In genomic region chr13:92693866-92694550, GRCm38 (mm10) we compare ENCODE assay signal across 16 mouse cellular contexts.
A peak's percentile ranks its signal among the peaks of the same experiment; 100 is the strongest.
DNase-seq lines count a peak whose midpoint lies in the region; ATAC-seq lines count a peak whose summit lies in the region.
"Had no signal": no experiment of that assay in that cellular context is flagged by ENCODE, and none has a peak within 500 bp of the region (broad histone marks: within the 10 kb centered on the region; RNA-seq: fewer than 3 reads in every experiment).

No protein-coding gene starts in this region.

- H3K9ac ChIP-seq in heart, embryonic 12.5 days = no peak overlapping the region
- no peak overlapping the region for H3K9ac ChIP-seq in intestine, embryonic 16.5 days (ENCODE audit: low read depth, low read length)
- H3K9ac ChIP-seq: neural tube, embryonic 12.5 days had no signal

- no peak overlapping the region for H3K4me3 ChIP-seq in heart, embryonic 12.5 days
- H3K4me3 ChIP-seq in megakaryocyte, embryonic 14.5 days (replicated peaks) = peak overlapping the region; percentile 68
- no peak overlapping the region for H3K4me3 ChIP-seq in intestine, embryonic 16.5 days (ENCODE audit: low read length)
- H3K4me3 ChIP-seq: neural tube, embryonic 12.5 days had no signal

- 49% methylated on average over 10 of the region's 10 CpGs for WGBS in heart, embryonic 12.5 days
- 49% methylated on average over 10 of the region's 10 CpGs for WGBS in intestine, embryonic 16.5 days

- no peaks in the 10 kb centered on the region for H3K27me3 ChIP-seq in heart, embryonic 12.5 days (replicated peaks)
- H3K27me3 ChIP-seq in megakaryocyte, embryonic 14.5 days (replicated peaks) = no peaks in the 10 kb centered on the region
- H3K27me3 ChIP-seq in intestine, embryonic 16.5 days (replicated peaks; ENCODE audit: control insufficient read depth, insufficient read depth, low read length) = no peaks in the 10 kb centered on the region
- H3K27me3 ChIP-seq: neural tube, embryonic 12.5 days had no signal

- no peak for ATAC-seq in heart, embryonic 12.5 days (ENCODE audit: insufficient number of reproducible peaks, low FRiP score)
- no peak for ATAC-seq in megakaryocyte, adult 5-6 weeks (ENCODE audit: poor library complexity, severe bottlenecking)
- ATAC-seq in intestine, embryonic 16.5 days = peak; percentile 58
- ATAC-seq: midbrain, embryonic 16.5 days had no signal

- DNase-seq in heart, postnatal 4 days = no peak
- DNase-seq in lung, postnatal 36 days = peak; percentile 37
- DNase-seq in adrenal gland, adult 18-20 months (ENCODE audit: low spot score in 2 of 2) = no peak
- DNase-seq in gastrocnemius, postnatal 10 days = no peak
- DNase-seq: adrenal gland, postnatal 36 days; cerebellum, adult 2 months; heart, postnatal 36 days; kidney, postnatal 4 days; right cerebral cortex, postnatal 25 days; thymus, adult 2 months had no signal

- H3K4me2 ChIP-seq in heart, embryonic 12.5 days = no peak overlapping the region
- no peak overlapping the region for H3K4me2 ChIP-seq in intestine, embryonic 16.5 days (ENCODE audit: low read depth, low read length)
- H3K4me2 ChIP-seq: neural tube, embryonic 12.5 days had no signal

- peak overlapping the region; percentile 26; the same call in 1 of the 2 replicates for H3K27ac ChIP-seq in heart, embryonic 12.5 days (ENCODE audit: poor library complexity, severe bottlenecking)
- H3K27ac ChIP-seq in intestine, embryonic 16.5 days (ENCODE audit: low read length) = no peak overlapping the region; the same call in 1 of the 2 replicates
- H3K27ac ChIP-seq: neural tube, embryonic 12.5 days had no signal

- peaks cover 5% of the 10 kb centered on the region; the same call in 1 of the 2 replicates for H3K36me3 ChIP-seq in heart, embryonic 12.5 days
- H3K36me3 ChIP-seq in megakaryocyte, embryonic 14.5 days (replicated peaks; ENCODE audit: low read length) = peaks cover 69% of the 10 kb centered on the region
- H3K36me3 ChIP-seq in intestine, embryonic 16.5 days (ENCODE audit: control insufficient read depth, insufficient read depth, low read length) = no peaks in the 10 kb centered on the region

- H3K9me3 ChIP-seq in heart, embryonic 12.5 days (replicated peaks) = no peaks in the 10 kb centered on the region
- no peaks in the 10 kb centered on the region for H3K9me3 ChIP-seq in megakaryocyte, embryonic 14.5 days
- H3K9me3 ChIP-seq in intestine, embryonic 16.5 days (ENCODE audit: control insufficient read depth, low read length) = no peaks in the 10 kb centered on the region
- H3K9me3 ChIP-seq: neural tube, embryonic 12.5 days had no signal

- peaks cover 11% of the 10 kb centered on the region for H3K4me1 ChIP-seq in heart, embryonic 12.5 days (replicated peaks)
- H3K4me1 ChIP-seq in megakaryocyte, embryonic 14.5 days = peaks cover 30% of the 10 kb centered on the region
- H3K4me1 ChIP-seq in intestine, embryonic 16.5 days (ENCODE audit: control insufficient read depth, insufficient read depth, low read length) = peaks cover 3% of the 10 kb centered on the region; the same call in 1 of the 2 replicates
- H3K4me1 ChIP-seq: neural tube, embryonic 12.5 days had no signal
